Mouse (Mus musculus) limb, embryonic 14.5 days (tissue): ENCODE measurements around the gene Wdr66. TPM values are rescaled to one million over a fixed set of nuclear protein-coding genes. Genes with fewer than 3 reads are reported as not detected.

Source experiments
- ATAC-seq: fragments of 200-750 bp; cut with Nextera tagmentation; 2 replicates; pipeline ENCODE4 v1.8.0; 2017; ENCODE audit warnings: low read depth, moderate number of reproducible peaks, moderate TSS enrichment; ENCODE audit not compliant: low FRiP score
- DNase-seq: peaks from one replicate; pipeline ENCODE4 v3.0.0-alpha.2; 2015; ENCODE audit warnings: low spot score
- H3K27ac ChIP-seq: fragments of 300-500 bp; sonication (generic); replicated peaks from 2 replicates; pipeline ENCODE4 v1.5.1; 2014; ENCODE audit warnings: low read depth, mild to moderate bottlenecking, low read length, moderate library complexity, mixed read lengths
- H3K27me3 ChIP-seq: fragments of 300-500 bp; sonication (generic); 2 replicates; pipeline ENCODE4 v1.6.1; 2014; ENCODE audit warnings: low read length, mixed read lengths; ENCODE audit not compliant: control insufficient read depth, insufficient read depth
- H3K36me3 ChIP-seq: fragments of 300-500 bp; sonication (generic); 2 replicates; pipeline ENCODE4 v1.6.1; 2014; ENCODE audit warnings: mild to moderate bottlenecking, low read length, moderate library complexity, mixed read lengths; ENCODE audit not compliant: control insufficient read depth, insufficient read depth
- H3K4me1 ChIP-seq: fragments of 300-500 bp; sonication (generic); 2 replicates; pipeline ENCODE4 v1.6.1; 2014; ENCODE audit warnings: antibody characterized with exemption, low read length, mixed read lengths; ENCODE audit not compliant: control insufficient read depth, insufficient read depth
- H3K4me2 ChIP-seq: fragments of 300-500 bp; sonication (generic); replicated peaks from 2 replicates; pipeline ENCODE4 v1.6.1; 2014; ENCODE audit warnings: low read depth, mild to moderate bottlenecking, low read length, moderate library complexity; ENCODE audit not compliant: severe bottlenecking
- H3K4me3 ChIP-seq: fragments of 300-500 bp; sonication (generic); replicated peaks from 2 replicates; pipeline ENCODE4 v1.5.1; 2014; ENCODE audit warnings: low read length
- H3K9ac ChIP-seq: fragments of 300-500 bp; sonication (generic); 2 replicates; pipeline ENCODE4 v1.6.1; 2014; ENCODE audit warnings: mild to moderate bottlenecking, low read depth, low read length, moderate library complexity; ENCODE audit not compliant: severe bottlenecking
- H3K9me3 ChIP-seq: fragments of 300-500 bp; sonication (generic); 2 replicates; pipeline ENCODE4 v1.6.1; 2016; ENCODE audit warnings: low read length; ENCODE audit not compliant: control insufficient read depth
- POLR2A ChIP-seq: fragments of 200-500 bp; IDR thresholded peaks from 2 replicates; pipeline ENCODE4 v1.8.0; 2012; ENCODE audit warnings: inconsistent platforms, mild to moderate bottlenecking, moderate library complexity, borderline replicate concordance; ENCODE audit not compliant: insufficient read depth, insufficient read length; ENCODE audit errors: extremely low read depth
- WGBS: fragments of 180-500 bp; shearing (Covaris S2); extraction: QIAGEN DNeasy Blood & Tissue Kit; methylation state at CpG from one replicate; pipeline ENCODE4 v1.1.7; 2014; 5-methylcytosine and 5-hydroxymethylcytosine counted together
- polyA plus RNA-seq, 2 experiments: library from polyadenylated mRNA; depleted of rRNA in 1 of 2; stranded (reverse) in 1 of 2; unstranded in 1 of 2; fragments of >200 nt; fragmentation: Nextera tagmentation in 1 of 2; extraction: Ambion mirVana in 1 of 2; gene quantifications; 2 replicates each; pipeline versions ENCODE4 v1.2.1 to v1.2.3; 2012 to 2014

Wdr66 gene
- polyA plus RNA-seq, 2 experiments, result 0.50 to 0.87 TPM

- no peak overlapping the region for H3K27ac ChIP-seq
- H3K9ac ChIP-seq, result no peak overlapping the region
- no peak for DNase-seq
- H3K27me3 ChIP-seq, result no peaks in the 10 kb centered on the region
- H3K4me1 ChIP-seq, result peaks cover 7% of the 10 kb centered on the region; the same call in 1 of the 2 replicates
- H3K4me3 ChIP-seq, result no peak overlapping the region
- no peaks in the 10 kb centered on the region for H3K36me3 ChIP-seq
- TF ChIP-seq POLR2A, result no peak
- no peak overlapping the region for H3K4me2 ChIP-seq
- no peak for ATAC-seq
- no peaks in the 10 kb centered on the region for H3K9me3 ChIP-seq
- WGBS, result 64% methylated on average over 12 of the region's 12 CpGs
These were observed 44.4 kb downstream of the Wdr66 start for GRCm38 (mm10) chr5:123296224-123296806.

- DNase-seq (no peak), ATAC-seq (no peak)
- 48% methylated on average over 23 of the region's 23 CpGs for WGBS
These were observed 45.3 kb downstream of the Wdr66 start for GRCm38 (mm10) chr5:123296972-123297754.

GRCm38 (mm10) chr5:123297830-123298229 is 45.9 kb downstream of the Wdr66 start:
- Histone ChIP-seq H3K4me3 (no peak overlapping the region), H3K4me1 (peaks cover 7% of the 10 kb centered on the region; the same call in 1 of the 2 replicates), H3K9ac (no peak overlapping the region), H3K4me2 (no peak overlapping the region), H3K27ac (no peak overlapping the region), H3K36me3 (no peaks in the 10 kb centered on the region), H3K27me3 (no peaks in the 10 kb centered on the region), H3K9me3 (no peaks in the 10 kb centered on the region)
- WGBS, result 77% methylated on average over 7 of the region's 7 CpGs
- no peak for ATAC-seq
- DNase-seq, result no peak
- no peak for TF ChIP-seq POLR2A

More at GRCm38 (mm10) chr5:123296972-123297754, 45.3 kb downstream of the Wdr66 start:
- H3K9me3 ChIP-seq, result no peaks in the 10 kb centered on the region
- H3K9ac ChIP-seq, result no peak overlapping the region
- H3K4me2 ChIP-seq, result no peak overlapping the region
- no peak overlapping the region for H3K4me3 ChIP-seq
- no peak overlapping the region for H3K27ac ChIP-seq
- H3K27me3 ChIP-seq, result no peaks in the 10 kb centered on the region
- no peak for TF ChIP-seq POLR2A
- H3K36me3 ChIP-seq, result no peaks in the 10 kb centered on the region
- peaks cover 7% of the 10 kb centered on the region; the same call in 1 of the 2 replicates for H3K4me1 ChIP-seq

GRCm38 (mm10) chr5:123298526-123298925 is 46.6 kb downstream of the Wdr66 start:
- Histone ChIP-seq H3K4me3 (no peak overlapping the region), H3K27ac (no peak overlapping the region), H3K27me3 (no peaks in the 10 kb centered on the region), H3K9ac (no peak overlapping the region), H3K4me1 (peaks cover 7% of the 10 kb centered on the region; the same call in 1 of the 2 replicates), H3K36me3 (no peaks in the 10 kb centered on the region), H3K4me2 (no peak overlapping the region), H3K9me3 (no peaks in the 10 kb centered on the region)
- no peak for TF ChIP-seq POLR2A
- 88% methylated on average over 6 of the region's 6 CpGs for WGBS
- no peak for DNase-seq
- no peak for ATAC-seq

- peaks cover 7% of the 10 kb centered on the region; the same call in 1 of the 2 replicates for H3K4me1 ChIP-seq
- H3K9me3 ChIP-seq, result no peaks in the 10 kb centered on the region
- no peak overlapping the region for H3K4me3 ChIP-seq
- ATAC-seq, result no peak
- no peaks in the 10 kb centered on the region for H3K36me3 ChIP-seq
- WGBS, result 41% methylated on average over 8 of the region's 8 CpGs
- H3K27me3 ChIP-seq, result no peaks in the 10 kb centered on the region
- H3K4me2 ChIP-seq, result 0 out of 2 replicates have a peak overlapping the region, but pooled peaks have one; percentile 4
- H3K27ac ChIP-seq, result no peak overlapping the region
- no peak for DNase-seq
- H3K9ac ChIP-seq, result no peak overlapping the region
- TF ChIP-seq POLR2A, result no peak
These were observed 48.7 kb downstream of the Wdr66 start for GRCm38 (mm10) chr5:123300496-123301034.
